In the genomic region with DNA sequence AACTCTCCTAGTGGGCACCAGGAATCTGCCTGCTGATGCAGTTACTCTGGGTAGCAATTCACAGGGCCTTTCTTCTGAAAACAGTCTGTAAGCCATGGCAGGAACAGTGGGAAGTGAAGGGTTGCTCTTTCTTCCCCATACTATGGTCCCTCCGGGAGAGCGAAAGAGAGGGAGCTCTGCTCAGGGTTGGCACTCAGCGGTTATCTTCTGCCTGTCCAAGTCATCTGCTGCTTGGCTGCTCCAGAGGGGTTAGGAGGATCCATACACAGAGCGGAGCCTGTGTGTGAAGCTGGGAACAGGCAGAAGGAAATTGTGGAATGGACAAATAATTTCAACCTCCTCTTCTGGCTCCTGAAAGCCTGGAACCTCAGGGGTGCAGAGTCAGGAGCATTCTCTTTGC, we compare ENCODE assay signal across 16 mouse cellular contexts.
DNase-seq lines count a peak whose midpoint lies in the region; ATAC-seq and TF ChIP-seq lines count a peak whose summit lies in the region.
"Had no signal": no experiment of that assay in that cellular context is flagged by ENCODE, and none has a peak within 500 bp of the region (broad histone marks: within the 10 kb centered on the region; RNA-seq: fewer than 3 reads in every experiment).

No protein-coding gene starts in this region.

- DNase-seq in hindbrain, embryonic 10.5 days (ENCODE audit: low spot score): no peak
- no peak for DNase-seq in hindbrain, postnatal 0 days (ENCODE audit: low spot score)
- DNase-seq in midbrain, embryonic 10.5 days (ENCODE audit: low spot score): no peak
- DNase-seq in midbrain, postnatal 0 days (ENCODE audit: low spot score): no peak
- no peak for DNase-seq in limb, embryonic 10.5 days (ENCODE audit: low spot score)
- DNase-seq: adrenal gland, adult 2 months; adrenal gland, postnatal 25 days; cerebellum, adult 2 months; cerebellum, postnatal 10 days; gastrocnemius, adult 2 months; gastrocnemius, postnatal 25 days had no signal

- no peaks in the 10 kb centered on the region for H3K9me3 ChIP-seq in hindbrain, embryonic 10.5 days
- H3K9me3 ChIP-seq in hindbrain, postnatal 0 days (ENCODE audit: low read length): no peaks in the 10 kb centered on the region
- H3K9me3 ChIP-seq in midbrain, embryonic 10.5 days (replicated peaks): no peaks in the 10 kb centered on the region
- H3K9me3 ChIP-seq in midbrain, postnatal 0 days (ENCODE audit: low read length): no peaks in the 10 kb centered on the region
- no peaks in the 10 kb centered on the region for H3K9me3 ChIP-seq in limb, embryonic 10.5 days (replicated peaks)
- H3K9me3 ChIP-seq: embryonic facial prominence, embryonic 13.5 days; forebrain, embryonic 13.5 days; intestine, embryonic 15.5 days had no signal

- H3K4me1 ChIP-seq in hindbrain, embryonic 10.5 days (replicated peaks): peaks cover 28% of the 10 kb centered on the region
- H3K4me1 ChIP-seq in hindbrain, postnatal 0 days (ENCODE audit: insufficient read depth, low read length): no peaks in the 10 kb centered on the region
- H3K4me1 ChIP-seq in midbrain, embryonic 10.5 days: peaks cover 18% of the 10 kb centered on the region
- no peaks in the 10 kb centered on the region for H3K4me1 ChIP-seq in midbrain, postnatal 0 days (ENCODE audit: insufficient read depth, low read length)
- peaks cover 56% of the 10 kb centered on the region for H3K4me1 ChIP-seq in limb, embryonic 10.5 days
- H3K4me1 ChIP-seq: forebrain, embryonic 13.5 days; intestine, embryonic 15.5 days had no signal

- no peak for TF ChIP-seq CTCF in hindbrain, postnatal 0 days (IDR thresholded peaks at IDR 0.05; ENCODE audit: low read depth)
- no peak for TF ChIP-seq CTCF in midbrain, postnatal 0 days (IDR thresholded peaks at IDR 0.05)

- no peaks in the 10 kb centered on the region for H3K36me3 ChIP-seq in hindbrain, embryonic 10.5 days
- no peaks in the 10 kb centered on the region for H3K36me3 ChIP-seq in hindbrain, postnatal 0 days (ENCODE audit: insufficient read depth, low read length)
- no peaks in the 10 kb centered on the region for H3K36me3 ChIP-seq in midbrain, embryonic 10.5 days
- H3K36me3 ChIP-seq in midbrain, postnatal 0 days (ENCODE audit: insufficient read depth, low read length): no peaks in the 10 kb centered on the region
- H3K36me3 ChIP-seq in limb, embryonic 10.5 days: no peaks in the 10 kb centered on the region
- H3K36me3 ChIP-seq: embryonic facial prominence, embryonic 13.5 days; intestine, embryonic 15.5 days had no signal

- no peak for ATAC-seq in hindbrain, postnatal 0 days
- ATAC-seq in midbrain, postnatal 0 days (ENCODE audit: low FRiP score): no peak
- no peak for ATAC-seq in megakaryocyte, adult 5-6 weeks (ENCODE audit: poor library complexity, severe bottlenecking)
- ATAC-seq: forebrain, embryonic 13.5 days; intestine, embryonic 15.5 days had no signal

- no peaks in the 10 kb centered on the region for H3K27me3 ChIP-seq in hindbrain, embryonic 10.5 days (ENCODE audit: insufficient read depth, poor library complexity, severe bottlenecking)
- no peaks in the 10 kb centered on the region for H3K27me3 ChIP-seq in hindbrain, postnatal 0 days (ENCODE audit: insufficient read depth, low read length)
- no peaks in the 10 kb centered on the region for H3K27me3 ChIP-seq in midbrain, embryonic 10.5 days (ENCODE audit: low read depth, poor library complexity, severe bottlenecking)
- no peaks in the 10 kb centered on the region for H3K27me3 ChIP-seq in midbrain, postnatal 0 days (ENCODE audit: insufficient read depth, low read length)
- no peaks in the 10 kb centered on the region for H3K27me3 ChIP-seq in limb, embryonic 10.5 days (ENCODE audit: low read depth, poor library complexity, severe bottlenecking)
- H3K27me3 ChIP-seq: forebrain, embryonic 13.5 days; intestine, embryonic 15.5 days had no signal

- H3K9ac ChIP-seq in hindbrain, postnatal 0 days (replicated peaks; ENCODE audit: low read length): no peak overlapping the region
- no peak overlapping the region for H3K9ac ChIP-seq in midbrain, postnatal 0 days (replicated peaks; ENCODE audit: low read length, poor library complexity, severe bottlenecking)
- H3K9ac ChIP-seq: embryonic facial prominence, embryonic 13.5 days; forebrain, embryonic 13.5 days; intestine, embryonic 15.5 days had no signal

- H3K27ac ChIP-seq in hindbrain, embryonic 10.5 days: peak overlapping the region; percentile 62
- no peak overlapping the region for H3K27ac ChIP-seq in hindbrain, postnatal 0 days
- peak overlapping the region; percentile 64; the same call in 1 of the 2 replicates for H3K27ac ChIP-seq in midbrain, embryonic 10.5 days (replicated peaks)
- no peak overlapping the region for H3K27ac ChIP-seq in midbrain, postnatal 0 days (ENCODE audit: low read depth, low read length)
- peak overlapping the region; percentile 78 for H3K27ac ChIP-seq in limb, embryonic 10.5 days
- H3K27ac ChIP-seq: embryonic facial prominence, embryonic 13.5 days; forebrain, embryonic 13.5 days; gastrocnemius, adult 2 months; intestine, embryonic 15.5 days had no signal

- 69% methylated on average over 4 of the region's 4 CpGs for WGBS in hindbrain, embryonic 10.5 days
- WGBS in hindbrain, postnatal 0 days: 78% methylated on average over 4 of the region's 4 CpGs
- 77% methylated on average over 4 of the region's 4 CpGs for WGBS in midbrain, embryonic 10.5 days
- 82% methylated on average over 4 of the region's 4 CpGs for WGBS in midbrain, postnatal 0 days
- WGBS in limb, embryonic 10.5 days: 80% methylated on average over 4 of the region's 4 CpGs

- H3K4me2 ChIP-seq in hindbrain, postnatal 0 days (ENCODE audit: low read depth, low read length): no peak overlapping the region
- no peak overlapping the region for H3K4me2 ChIP-seq in midbrain, postnatal 0 days (ENCODE audit: low read depth, low read length, poor library complexity, severe bottlenecking)
- H3K4me2 ChIP-seq: embryonic facial prominence, embryonic 13.5 days; forebrain, embryonic 13.5 days; heart, embryonic 11.5 days; intestine, embryonic 15.5 days had no signal

- no peak overlapping the region for H3K4me3 ChIP-seq in hindbrain, embryonic 10.5 days
- H3K4me3 ChIP-seq in hindbrain, postnatal 0 days (ENCODE audit: low read length): no peak overlapping the region
- no peak overlapping the region for H3K4me3 ChIP-seq in midbrain, embryonic 10.5 days
- no peak overlapping the region for H3K4me3 ChIP-seq in midbrain, postnatal 0 days (ENCODE audit: low read depth, low read length)
- no peak overlapping the region for H3K4me3 ChIP-seq in limb, embryonic 10.5 days
- H3K4me3 ChIP-seq: embryonic facial prominence, embryonic 13.5 days; forebrain, embryonic 13.5 days; gastrocnemius, adult 2 months; intestine, embryonic 15.5 days had no signal

Comparison
In these comparisons a context has a peak if more than half of its experiments do, and no peak if none do; other contexts are left out.
1. H3K27ac ChIP-seq: peak in hindbrain, embryonic 10.5 days (single experiment), midbrain, embryonic 10.5 days (single experiment) and limb, embryonic 10.5 days (single experiment); none in hindbrain, postnatal 0 days (single experiment) and midbrain, postnatal 0 days (single experiment).